Mouse (Mus musculus): ENCODE measurements around the gene Slc44a3. TPM values are rescaled to one million over a fixed set of nuclear protein-coding genes. Genes with fewer than 3 reads are reported as not detected.
A peak's percentile ranks its signal among the peaks of the same experiment; 100 is the strongest.

The Slc44a3 gene
- polyA plus RNA-seq, 1 experiment from 2014 or later = 25.2 TPM

- Histone ChIP-seq H3K27ac (ENCODE audit: low read depth, low read length) (no peak overlapping the region), H3K4me2 (replicated peaks; ENCODE audit: low read depth) (no peak overlapping the region), H3K4me3 (ENCODE audit: low read depth, low read length) (no peak overlapping the region), H3K27me3 (replicated peaks; ENCODE audit: control insufficient read depth, insufficient read depth, low read length) (no peaks in the 10 kb centered on the region), H3K9ac (ENCODE audit: low read depth, low read length) (no peak overlapping the region), H3K9me3 (ENCODE audit: control insufficient read depth) (no peaks in the 10 kb centered on the region), H3K4me1 (replicated peaks; ENCODE audit: control insufficient read depth, insufficient read depth, low read length) (no peaks in the 10 kb centered on the region), H3K36me3 (ENCODE audit: control insufficient read depth, insufficient read depth) (no peaks in the 10 kb centered on the region)
- no peak for TF ChIP-seq CTCF (IDR thresholded peaks at IDR 0.05; ENCODE audit: low read depth)
- 81% methylated on average over 11 of the region's 11 CpGs for WGBS
- no peak for ATAC-seq
Observed at GRCm38 (mm10) chr3:121471703-121472102, 60.5 kb downstream of the Slc44a3 start.

GRCm38 (mm10) chr3:121469185-121469975, 62.8 kb downstream of the Slc44a3 start:
- Histone ChIP-seq H3K4me3 (ENCODE audit: low read depth, low read length) (no peak overlapping the region), H3K4me2 (replicated peaks; ENCODE audit: low read depth) (0 out of 2 replicates have a peak overlapping the region, but pooled peaks have one; percentile 4), H3K9me3 (ENCODE audit: control insufficient read depth) (no peaks in the 10 kb centered on the region), H3K4me1 (replicated peaks; ENCODE audit: control insufficient read depth, insufficient read depth, low read length) (no peaks in the 10 kb centered on the region), H3K9ac (ENCODE audit: low read depth, low read length) (no peak overlapping the region), H3K36me3 (ENCODE audit: control insufficient read depth, insufficient read depth) (no peaks in the 10 kb centered on the region), H3K27me3 (replicated peaks; ENCODE audit: control insufficient read depth, insufficient read depth, low read length) (no peaks in the 10 kb centered on the region), H3K27ac (ENCODE audit: low read depth, low read length) (0 out of 2 replicates have a peak overlapping the region, but pooled peaks have one; percentile 31)
- ATAC-seq = no peak
- 9% methylated on average over 12 of the region's 13 CpGs for WGBS
- no peak for TF ChIP-seq CTCF (IDR thresholded peaks at IDR 0.05; ENCODE audit: low read depth)

- Histone ChIP-seq H3K9ac (ENCODE audit: low read depth, low read length) (no peak overlapping the region), H3K36me3 (ENCODE audit: control insufficient read depth, insufficient read depth) (no peaks in the 10 kb centered on the region), H3K27me3 (replicated peaks; ENCODE audit: control insufficient read depth, insufficient read depth, low read length) (no peaks in the 10 kb centered on the region), H3K9me3 (ENCODE audit: control insufficient read depth) (no peaks in the 10 kb centered on the region), H3K4me2 (replicated peaks; ENCODE audit: low read depth) (no peak overlapping the region), H3K4me1 (replicated peaks; ENCODE audit: control insufficient read depth, insufficient read depth, low read length) (no peaks in the 10 kb centered on the region), H3K4me3 (ENCODE audit: low read depth, low read length) (no peak overlapping the region), H3K27ac (ENCODE audit: low read depth, low read length) (no peak overlapping the region)
- WGBS = 34% methylated on average over 2 of the region's 2 CpGs
- no peak for ATAC-seq
- no peak for TF ChIP-seq CTCF (IDR thresholded peaks at IDR 0.05; ENCODE audit: low read depth)
Observed at GRCm38 (mm10) chr3:121468136-121468535, 64.1 kb downstream of the Slc44a3 start.

- H3K9me3 ChIP-seq (ENCODE audit: control insufficient read depth) = no peaks in the 10 kb centered on the region
- no peak for TF ChIP-seq CTCF (IDR thresholded peaks at IDR 0.05; ENCODE audit: low read depth)
- H3K27ac ChIP-seq (ENCODE audit: low read depth, low read length) = no peak overlapping the region
- WGBS = 80% methylated on average over 10 of the region's 10 CpGs
- no peaks in the 10 kb centered on the region for H3K27me3 ChIP-seq (replicated peaks; ENCODE audit: control insufficient read depth, insufficient read depth, low read length)
- H3K9ac ChIP-seq (ENCODE audit: low read depth, low read length) = no peak overlapping the region
- H3K36me3 ChIP-seq (ENCODE audit: control insufficient read depth, insufficient read depth) = no peaks in the 10 kb centered on the region
- H3K4me1 ChIP-seq (replicated peaks; ENCODE audit: control insufficient read depth, insufficient read depth, low read length) = no peaks in the 10 kb centered on the region
- no peak overlapping the region for H3K4me2 ChIP-seq (replicated peaks; ENCODE audit: low read depth)
- ATAC-seq = no peak
- no peak overlapping the region for H3K4me3 ChIP-seq (ENCODE audit: low read depth, low read length)
Observed at GRCm38 (mm10) chr3:121467094-121467552, 65.1 kb downstream of the Slc44a3 start.

GRCm38 (mm10) chr3:121465795-121466194, 66.4 kb downstream of the Slc44a3 start:
- no peak overlapping the region for H3K4me2 ChIP-seq (replicated peaks; ENCODE audit: low read depth)
- H3K9me3 ChIP-seq (ENCODE audit: control insufficient read depth) = no peaks in the 10 kb centered on the region
- no peak for ATAC-seq
- no peaks in the 10 kb centered on the region for H3K27me3 ChIP-seq (replicated peaks; ENCODE audit: control insufficient read depth, insufficient read depth, low read length)
- H3K4me3 ChIP-seq (ENCODE audit: low read depth, low read length) = no peak overlapping the region
- no peak overlapping the region for H3K27ac ChIP-seq (ENCODE audit: low read depth, low read length)
- no peak for TF ChIP-seq CTCF (IDR thresholded peaks at IDR 0.05; ENCODE audit: low read depth)
- H3K9ac ChIP-seq (ENCODE audit: low read depth, low read length) = no peak overlapping the region
- H3K36me3 ChIP-seq (ENCODE audit: control insufficient read depth, insufficient read depth) = no peaks in the 10 kb centered on the region
- H3K4me1 ChIP-seq (replicated peaks; ENCODE audit: control insufficient read depth, insufficient read depth, low read length) = no peaks in the 10 kb centered on the region
- WGBS = 85% methylated on average over 10 of the region's 10 CpGs

- no peak overlapping the region for H3K4me2 ChIP-seq (replicated peaks; ENCODE audit: low read depth)
- H3K9me3 ChIP-seq (ENCODE audit: control insufficient read depth) = no peaks in the 10 kb centered on the region
- H3K4me1 ChIP-seq (replicated peaks; ENCODE audit: control insufficient read depth, insufficient read depth, low read length) = no peaks in the 10 kb centered on the region
- H3K36me3 ChIP-seq (ENCODE audit: control insufficient read depth, insufficient read depth) = no peaks in the 10 kb centered on the region
- no peak for ATAC-seq
- no peak overlapping the region for H3K9ac ChIP-seq (ENCODE audit: low read depth, low read length)
- H3K27me3 ChIP-seq (replicated peaks; ENCODE audit: control insufficient read depth, insufficient read depth, low read length) = no peaks in the 10 kb centered on the region
- TF ChIP-seq CTCF (IDR thresholded peaks at IDR 0.05; ENCODE audit: low read depth) = no peak
- no peak overlapping the region for H3K27ac ChIP-seq (ENCODE audit: low read depth, low read length)
- 81% methylated on average over 7 of the region's 7 CpGs for WGBS
- H3K4me3 ChIP-seq (ENCODE audit: low read depth, low read length) = no peak overlapping the region
Observed at GRCm38 (mm10) chr3:121464733-121465305, 67.4 kb downstream of the Slc44a3 start.

All from intestine, postnatal 0 days (tissue).